Mouse (Mus musculus) forebrain, postnatal 0 days (tissue): ENCODE data around the gene Gm37240. TPM values are rescaled to one million over a fixed set of nuclear protein-coding genes. Genes with fewer than 3 reads are reported as not detected.

ENCODE experiments used
- ATAC-seq: fragments of 200-750 bp; cut with Nextera tagmentation; 2 replicates; pipeline ENCODE4 v1.8.0; 2017; ENCODE audit warnings: mild to moderate bottlenecking, moderate library complexity
- DNase-seq: peaks from one replicate; pipeline ENCODE4 v3.0.0-alpha.2; 2015
- H3K27ac ChIP-seq: fragments of 300-500 bp; sonication (generic); 2 replicates; pipeline ENCODE4 v1.5.1; 2014; ENCODE audit warnings: low read depth, mild to moderate bottlenecking, antibody characterized with exemption, low read length, moderate library complexity, mixed read lengths
- H3K27me3 ChIP-seq: fragments of 300-500 bp; sonication (generic); 2 replicates; pipeline ENCODE4 v1.6.1; 2014; ENCODE audit warnings: mild to moderate bottlenecking, low read length, mixed read lengths; ENCODE audit not compliant: insufficient read depth
- H3K36me3 ChIP-seq: fragments of 300-500 bp; sonication (generic); 2 replicates; pipeline ENCODE4 v1.6.1; 2014; ENCODE audit warnings: mild to moderate bottlenecking, moderate library complexity; ENCODE audit not compliant: insufficient read depth
- H3K4me1 ChIP-seq: fragments of 300-500 bp; sonication (generic); 2 replicates; pipeline ENCODE4 v1.6.1; 2014; ENCODE audit warnings: antibody characterized with exemption; ENCODE audit not compliant: insufficient read depth
- H3K4me2 ChIP-seq: fragments of 300-500 bp; sonication (generic); 2 replicates; pipeline ENCODE4 v1.6.1; 2014; ENCODE audit warnings: low read depth, mild to moderate bottlenecking, moderate library complexity
- H3K4me3 ChIP-seq: fragments of 300-500 bp; sonication (generic); 2 replicates; pipeline ENCODE4 v1.5.1; 2014; ENCODE audit warnings: low read depth, low read length, mixed read lengths
- H3K9ac ChIP-seq: fragments of 300-500 bp; sonication (generic); 2 replicates; pipeline ENCODE4 v1.6.1; 2014; ENCODE audit warnings: mild to moderate bottlenecking
- H3K9me3 ChIP-seq: fragments of 300-500 bp; sonication (generic); 2 replicates; pipeline ENCODE4 v1.6.1; 2016; ENCODE audit warnings: low read length
- CTCF ChIP-seq: sonication (generic); IDR thresholded peaks from 2 replicates; pipeline ENCODE4 v1.5.1; 2016; ENCODE audit warnings: antibody characterized with exemption, control low read depth, low read depth
- WGBS: fragments of 180-500 bp; shearing (Covaris S2); extraction: QIAGEN DNeasy Blood & Tissue Kit; methylation state at CpG from one replicate; pipeline ENCODE4 v1.1.7; 2014; 5-methylcytosine and 5-hydroxymethylcytosine counted together
- polyA plus RNA-seq: library from polyadenylated mRNA; unstranded; fragments of >200 nt; fragmentation: Nextera tagmentation; extraction: Ambion mirVana; gene quantifications from 2 replicates; pipeline ENCODE4 v1.2.1, GENCODE M21; 2015
- total RNA-seq: library from RNA; depleted of rRNA; stranded (reverse); fragments of >200 nt; gene quantifications from 2 replicates; pipeline ENCODE4 v1.2.3, GENCODE M21; 2014

Gene Gm37240
- total and polyA plus RNA-seq, 2 experiments from 2014 or later: 0.67 to 1.2 TPM

DNA sequence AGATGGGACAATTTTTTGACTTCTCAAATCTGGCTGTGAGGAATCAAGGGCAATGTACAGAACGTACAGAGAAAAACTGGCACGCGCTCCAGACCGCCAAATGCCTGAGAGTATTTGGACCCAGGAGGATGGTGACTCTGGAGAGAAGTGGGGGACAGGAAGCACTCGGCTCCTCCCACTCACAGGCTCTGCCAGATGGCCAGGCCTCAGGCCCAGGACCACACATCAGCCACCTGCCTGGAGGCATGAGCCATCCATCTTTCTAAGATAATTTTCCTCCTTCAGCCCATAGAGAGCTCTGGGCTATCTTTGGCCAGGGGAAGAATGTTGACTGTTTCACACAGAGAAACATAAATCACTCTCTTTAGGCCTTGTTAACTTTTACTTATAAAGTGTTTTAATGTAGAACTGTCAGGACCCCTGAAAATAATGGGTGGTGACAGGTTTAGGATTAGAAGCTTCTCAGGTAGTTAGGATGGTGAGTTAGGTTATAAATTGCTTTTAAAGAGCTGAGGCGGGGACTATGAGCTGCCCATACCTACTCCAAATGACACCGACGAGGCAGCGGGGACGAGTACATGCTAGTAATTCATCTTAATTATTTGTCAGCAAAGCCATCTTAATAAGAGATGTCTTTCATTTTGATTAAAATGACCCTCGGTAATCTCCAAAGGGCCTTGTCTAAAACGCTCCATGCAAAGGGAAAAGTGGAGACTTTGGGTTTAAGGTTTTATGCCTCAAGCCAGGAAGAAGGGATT lies 546.0 kb downstream of the Gm37240 start:
- 87% methylated on average over 12 of the region's 12 CpGs for WGBS
- Histone ChIP-seq H3K27ac (no peak overlapping the region), H3K36me3 (no peaks in the 10 kb centered on the region), H3K4me3 (no peak overlapping the region), H3K27me3 (no peaks in the 10 kb centered on the region), H3K9me3 (no peaks in the 10 kb centered on the region), H3K9ac (no peak overlapping the region), H3K4me1 (peaks cover 16% of the 10 kb centered on the region), H3K4me2 (no peak overlapping the region)
- TF ChIP-seq CTCF: no peak
- ATAC-seq: no peak
- no peak for DNase-seq

DNA sequence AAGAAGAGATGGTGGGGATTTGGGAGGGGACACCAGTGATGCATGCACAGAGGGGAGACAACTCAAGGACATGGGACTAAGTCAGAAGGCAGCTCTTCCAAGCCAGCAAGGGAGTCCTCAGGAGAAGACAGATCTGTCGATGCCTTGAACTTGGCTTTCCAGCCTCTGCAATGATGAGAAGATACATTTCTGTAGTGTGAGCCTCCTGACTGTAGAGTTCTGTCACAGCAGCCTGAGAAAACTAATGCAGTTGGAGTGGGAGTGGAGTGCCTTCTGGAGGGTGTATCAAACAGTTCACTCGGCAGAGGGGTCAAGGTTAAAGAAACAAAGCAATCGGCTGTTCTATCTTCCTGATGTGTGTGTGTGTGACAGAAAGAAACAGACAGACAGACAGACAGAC lies 546.8 kb downstream of the Gm37240 start:
- Histone ChIP-seq H3K27me3 (no peaks in the 10 kb centered on the region), H3K36me3 (no peaks in the 10 kb centered on the region), H3K4me2 (no peak overlapping the region), H3K27ac (no peak overlapping the region), H3K4me1 (peaks cover 16% of the 10 kb centered on the region), H3K9me3 (no peaks in the 10 kb centered on the region), H3K9ac (no peak overlapping the region), H3K4me3 (no peak overlapping the region)
- no peak for TF ChIP-seq CTCF
- no peak for DNase-seq
- 75% methylated on average over 3 of the region's 3 CpGs for WGBS
- no peak for ATAC-seq

DNA sequence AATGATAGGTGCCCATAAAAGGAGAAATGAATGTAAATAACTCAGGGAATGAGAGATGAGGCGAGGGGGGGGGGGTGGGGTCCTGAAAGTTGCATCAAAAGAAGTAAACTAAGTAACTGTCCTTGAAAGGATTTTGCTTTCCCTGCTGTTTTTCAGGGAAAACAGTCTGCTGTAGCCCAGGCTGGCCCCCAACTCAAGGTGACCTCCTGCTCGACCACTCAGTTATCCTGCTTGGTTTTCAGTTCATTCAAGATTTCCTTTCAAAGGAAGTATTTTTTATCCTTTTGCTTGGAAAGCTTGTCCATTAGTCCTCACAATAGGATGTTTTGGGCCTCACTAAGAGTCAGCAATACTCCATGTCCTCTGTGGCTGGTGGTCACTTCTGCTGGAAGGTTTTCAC lies 547.4 kb downstream of the Gm37240 start:
- no peaks in the 10 kb centered on the region for H3K9me3 ChIP-seq
- no peak overlapping the region for H3K4me2 ChIP-seq
- peak overlapping the region; percentile 66; the same call in 1 of the 2 replicates for H3K27ac ChIP-seq
- no peak overlapping the region for H3K9ac ChIP-seq
- H3K4me3 ChIP-seq: no peak overlapping the region
- peaks cover 16% of the 10 kb centered on the region for H3K4me1 ChIP-seq
- 66% methylated on average over 2 of the region's 2 CpGs for WGBS
- H3K27me3 ChIP-seq: no peaks in the 10 kb centered on the region
- ATAC-seq (no peak), DNase-seq (no peak)
- no peak for TF ChIP-seq CTCF
- H3K36me3 ChIP-seq: no peaks in the 10 kb centered on the region

DNA sequence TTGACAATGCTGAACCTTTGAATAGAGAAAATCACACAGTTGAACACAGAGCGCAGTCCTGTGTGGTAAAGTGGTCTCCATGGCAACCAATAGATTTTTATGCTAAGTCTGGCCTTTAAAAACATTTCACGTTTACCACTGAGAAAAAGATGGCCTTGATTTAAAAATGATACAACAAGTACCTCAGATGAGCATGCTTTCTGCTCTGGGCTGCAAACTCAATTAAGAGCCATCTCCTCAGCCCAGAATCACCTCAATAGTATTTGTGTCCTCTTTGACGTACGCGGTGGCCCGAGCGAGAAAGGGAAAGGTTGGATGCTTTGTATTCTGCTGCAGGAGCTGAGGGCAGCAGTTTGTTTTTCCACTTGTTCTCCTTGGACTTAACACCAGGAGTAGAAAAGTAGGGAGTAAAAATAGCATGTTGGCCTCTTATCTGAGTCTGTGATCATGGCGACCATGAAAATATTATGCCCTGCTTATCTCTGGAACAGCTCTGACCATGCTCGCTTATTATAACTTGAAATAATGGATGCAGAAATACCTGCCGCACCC lies 548.0 kb downstream of the Gm37240 start:
- WGBS: 41% methylated on average over 10 of the region's 10 CpGs
- Histone ChIP-seq H3K4me3 (no peak overlapping the region), H3K4me2 (no peak overlapping the region), H3K9me3 (no peaks in the 10 kb centered on the region), H3K4me1 (peaks cover 16% of the 10 kb centered on the region), H3K36me3 (no peaks in the 10 kb centered on the region), H3K27ac (peak overlapping the region; percentile 66), H3K27me3 (no peaks in the 10 kb centered on the region), H3K9ac (no peak overlapping the region)
- ATAC-seq: peak; percentile 91
- DNase-seq: peak; percentile 62
- no peak for TF ChIP-seq CTCF

DNA sequence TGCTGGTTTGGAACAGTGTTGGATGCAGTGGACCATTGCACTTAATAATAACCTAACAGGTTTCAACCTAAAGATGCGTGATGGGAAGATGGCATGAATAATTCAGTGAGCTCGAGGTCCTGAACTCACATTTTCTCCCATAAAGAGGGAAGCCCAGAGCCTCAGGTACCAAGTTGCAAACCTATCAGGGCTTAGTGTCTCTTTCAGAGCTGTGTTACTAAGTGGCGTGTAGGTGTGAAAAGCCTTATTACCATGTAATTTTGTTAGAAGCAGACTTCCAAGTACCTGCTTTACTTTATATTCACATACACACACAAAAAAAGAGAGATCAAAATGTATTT lies 548.6 kb downstream of the Gm37240 start:
- H3K4me3 ChIP-seq: no peak overlapping the region
- peaks cover 16% of the 10 kb centered on the region for H3K4me1 ChIP-seq
- no peak for DNase-seq
- H3K27ac ChIP-seq: 0 out of 2 replicates have a peak overlapping the region, but pooled peaks have one; percentile 3
- no peak for TF ChIP-seq CTCF
- H3K36me3 ChIP-seq: no peaks in the 10 kb centered on the region
- no peak overlapping the region for H3K4me2 ChIP-seq
- H3K9me3 ChIP-seq: no peaks in the 10 kb centered on the region
- peak; percentile 42; the same call in 1 of the 2 replicates for ATAC-seq
- no peak overlapping the region for H3K9ac ChIP-seq
- no peaks in the 10 kb centered on the region for H3K27me3 ChIP-seq
- WGBS: 41% methylated on average over 3 of the region's 3 CpGs

DNA sequence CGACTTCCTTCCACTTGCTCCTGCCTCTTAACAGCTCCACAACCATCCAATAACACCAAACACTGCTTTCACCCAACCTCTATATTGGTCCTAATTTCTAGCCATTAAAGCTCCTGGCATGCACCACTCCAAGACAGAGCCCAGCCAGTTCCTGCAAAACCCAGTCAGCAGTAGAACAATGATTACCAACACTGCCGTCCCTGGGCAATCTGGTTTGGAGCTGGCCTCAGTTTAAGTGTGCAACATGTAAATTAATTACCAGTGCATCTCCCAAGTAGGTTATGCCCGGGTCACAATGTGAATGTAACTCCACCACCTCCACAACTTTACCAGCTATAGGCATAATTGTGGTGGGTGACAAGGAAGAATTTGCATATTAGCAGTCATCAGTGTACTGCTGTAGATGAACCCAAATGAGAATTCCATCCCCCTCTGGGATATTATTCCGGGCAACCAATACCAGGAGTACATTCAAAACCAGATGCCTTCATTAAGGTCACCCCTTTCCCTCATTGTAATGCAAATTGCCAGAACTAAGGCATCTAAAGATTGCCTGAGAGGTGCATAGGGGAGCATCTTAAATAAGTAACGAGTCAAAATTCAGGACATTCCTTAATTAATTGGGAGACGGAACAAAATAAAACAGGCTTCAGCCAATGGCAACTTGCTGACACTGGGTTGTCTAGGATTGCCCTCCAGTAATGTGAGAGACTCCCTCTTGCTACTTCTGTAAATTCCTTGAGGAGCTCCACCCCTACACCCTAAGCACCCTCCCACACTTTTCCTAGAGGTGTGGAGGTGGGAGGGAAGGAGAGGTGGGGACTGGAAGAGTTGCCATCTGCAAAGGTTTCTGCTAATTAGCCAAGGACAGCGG lies 549.2 kb downstream of the Gm37240 start:
- H3K4me2 ChIP-seq: no peak overlapping the region
- no peak for DNase-seq
- TF ChIP-seq CTCF: no peak
- no peaks in the 10 kb centered on the region for H3K36me3 ChIP-seq
- H3K27me3 ChIP-seq: no peaks in the 10 kb centered on the region
- 21% methylated on average over 7 of the region's 7 CpGs for WGBS
- ATAC-seq: no peak
- H3K27ac ChIP-seq: 0 out of 2 replicates have a peak overlapping the region, but pooled peaks have one; percentile 3
- no peak overlapping the region for H3K4me3 ChIP-seq
- H3K9ac ChIP-seq: no peak overlapping the region
- peaks cover 16% of the 10 kb centered on the region for H3K4me1 ChIP-seq
- no peaks in the 10 kb centered on the region for H3K9me3 ChIP-seq

DNA sequence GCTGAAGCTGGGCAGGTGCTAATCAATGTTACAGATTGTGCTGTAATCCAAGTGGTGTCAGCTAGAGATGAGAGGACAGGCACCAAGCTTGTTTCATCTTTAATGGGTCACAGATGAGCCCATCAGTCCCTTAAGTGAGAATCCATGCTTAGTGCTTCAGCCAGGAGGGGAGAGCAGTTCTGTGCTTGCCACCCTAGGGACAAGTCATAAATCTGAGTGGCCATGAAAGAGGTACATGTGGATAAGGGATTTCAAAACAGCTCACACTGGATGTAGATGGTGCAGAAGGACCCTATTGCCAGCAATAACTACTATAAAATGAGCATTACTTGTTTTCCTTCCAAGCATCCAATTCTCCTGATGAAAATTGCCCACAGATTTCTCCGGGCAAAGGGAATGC lies 551.8 kb downstream of the Gm37240 start:
- ATAC-seq (no peak), DNase-seq (no peak)
- H3K9ac ChIP-seq: no peak overlapping the region
- no peaks in the 10 kb centered on the region for H3K36me3 ChIP-seq
- no peak overlapping the region for H3K27ac ChIP-seq
- H3K4me1 ChIP-seq: peaks cover 11% of the 10 kb centered on the region
- H3K9me3 ChIP-seq: no peaks in the 10 kb centered on the region
- no peak overlapping the region for H3K4me3 ChIP-seq
- no peak overlapping the region for H3K4me2 ChIP-seq
- WGBS: 61% methylated on average over 1 of the region's 1 CpGs
- no peak for TF ChIP-seq CTCF
- H3K27me3 ChIP-seq: no peaks in the 10 kb centered on the region
